Mouse (Mus musculus) limb, embryonic 12.5 days (tissue): Measurements from ENCODE around the gene Nrip2. TPM values are rescaled to one million over a fixed set of nuclear protein-coding genes. Genes with fewer than 3 reads are reported as not detected.

ENCODE experiments used
- ATAC-seq: fragments of 200-750 bp; cut with Nextera tagmentation; 2 replicates; pipeline ENCODE4 v1.8.0; 2017; ENCODE audit warnings: low read depth, moderate TSS enrichment; ENCODE audit not compliant: insufficient number of reproducible peaks, insufficient read depth, low FRiP score, low TSS enrichment
- H3K27ac ChIP-seq: fragments of 300-500 bp; sonication (generic); 2 replicates; pipeline ENCODE4 v1.5.1; 2016; ENCODE audit warnings: mild to moderate bottlenecking, moderate library complexity
- H3K27me3 ChIP-seq: fragments of 300-500 bp; sonication (generic); 2 replicates; pipeline ENCODE4 v1.6.1; 2016; ENCODE audit warnings: mild to moderate bottlenecking, moderate library complexity
- H3K36me3 ChIP-seq: fragments of 300-500 bp; sonication (generic); 2 replicates; pipeline ENCODE4 v1.6.1; 2016; ENCODE audit warnings: mild to moderate bottlenecking, moderate library complexity
- H3K4me1 ChIP-seq: fragments of 300-500 bp; sonication (generic); replicated peaks from 2 replicates; pipeline ENCODE4 v1.6.1; 2016
- H3K4me2 ChIP-seq: fragments of 300-500 bp; sonication (generic); 2 replicates; pipeline ENCODE4 v1.6.1; 2016; ENCODE audit warnings: mild to moderate bottlenecking, moderate library complexity
- H3K4me3 ChIP-seq: fragments of 300-500 bp; sonication (generic); replicated peaks from 2 replicates; pipeline ENCODE4 v1.5.1; 2016; ENCODE audit warnings: mild to moderate bottlenecking
- H3K9ac ChIP-seq: fragments of 300-500 bp; sonication (generic); replicated peaks from 2 replicates; pipeline ENCODE4 v1.6.1; 2016; ENCODE audit warnings: mild to moderate bottlenecking, moderate library complexity
- H3K9me3 ChIP-seq: fragments of 300-500 bp; sonication (generic); 2 replicates; pipeline ENCODE4 v1.6.1; 2016; ENCODE audit warnings: mild to moderate bottlenecking, moderate library complexity
- WGBS: fragments of 180-500 bp; shearing (Covaris S2); methylation state at CpG from one replicate; pipeline ENCODE4 v1.1.7; 2016; 5-methylcytosine and 5-hydroxymethylcytosine counted together
- polyA plus RNA-seq: library from polyadenylated mRNA; unstranded; fragments of >200 nt; fragmentation: Nextera tagmentation; extraction: Ambion mirVana; gene quantifications from 2 replicates; pipeline ENCODE4 v1.2.1, GENCODE M21; 2016

The Nrip2 gene
- polyA plus RNA-seq, 1 experiment from 2014 or later, result 3.5 TPM

DNA sequence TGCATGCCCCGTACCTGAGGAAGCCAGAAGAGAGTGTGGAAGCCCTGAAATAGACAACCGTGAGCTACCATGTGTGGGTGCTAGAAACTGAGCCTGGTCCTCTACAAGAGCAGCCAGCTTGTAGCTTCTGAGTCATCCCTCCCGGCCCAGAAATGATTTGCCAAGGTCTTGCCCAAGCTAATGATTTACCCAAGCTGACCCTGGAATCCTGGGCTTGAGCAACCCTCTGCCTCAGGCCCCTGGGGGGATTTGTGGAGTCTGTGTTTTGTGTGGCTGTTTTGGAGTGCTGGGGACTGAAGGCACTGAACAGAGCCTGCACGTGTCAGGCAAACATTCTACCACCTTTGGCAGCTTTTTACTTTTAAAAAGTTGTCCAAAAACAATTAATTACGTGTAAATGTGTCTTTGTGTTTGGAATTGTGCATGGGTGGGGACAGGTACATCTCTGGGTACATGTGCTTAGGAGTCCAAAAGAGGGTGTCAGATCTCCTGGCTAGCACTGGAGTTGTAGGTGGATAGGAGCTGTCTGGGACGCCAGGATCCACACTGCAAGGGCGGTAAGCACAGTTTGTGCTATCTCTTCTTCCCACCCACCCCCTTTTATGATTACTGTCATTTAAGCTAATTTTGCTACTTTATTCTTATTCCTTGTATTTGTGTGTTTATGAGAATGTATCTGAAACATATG lies 1.4 kb upstream of the Nrip2 start:
- Histone ChIP-seq H3K4me2 (no peak overlapping the region), H3K36me3 (no peaks in the 10 kb centered on the region), H3K9me3 (no peaks in the 10 kb centered on the region), H3K9ac (no peak overlapping the region), H3K27ac (no peak overlapping the region), H3K4me1 (peaks cover 10% of the 10 kb centered on the region; the same call in 1 of the 2 replicates), H3K4me3 (no peak overlapping the region), H3K27me3 (no peaks in the 10 kb centered on the region)
- 80% methylated on average over 7 of the region's 7 CpGs for WGBS
- no peak for ATAC-seq

DNA sequence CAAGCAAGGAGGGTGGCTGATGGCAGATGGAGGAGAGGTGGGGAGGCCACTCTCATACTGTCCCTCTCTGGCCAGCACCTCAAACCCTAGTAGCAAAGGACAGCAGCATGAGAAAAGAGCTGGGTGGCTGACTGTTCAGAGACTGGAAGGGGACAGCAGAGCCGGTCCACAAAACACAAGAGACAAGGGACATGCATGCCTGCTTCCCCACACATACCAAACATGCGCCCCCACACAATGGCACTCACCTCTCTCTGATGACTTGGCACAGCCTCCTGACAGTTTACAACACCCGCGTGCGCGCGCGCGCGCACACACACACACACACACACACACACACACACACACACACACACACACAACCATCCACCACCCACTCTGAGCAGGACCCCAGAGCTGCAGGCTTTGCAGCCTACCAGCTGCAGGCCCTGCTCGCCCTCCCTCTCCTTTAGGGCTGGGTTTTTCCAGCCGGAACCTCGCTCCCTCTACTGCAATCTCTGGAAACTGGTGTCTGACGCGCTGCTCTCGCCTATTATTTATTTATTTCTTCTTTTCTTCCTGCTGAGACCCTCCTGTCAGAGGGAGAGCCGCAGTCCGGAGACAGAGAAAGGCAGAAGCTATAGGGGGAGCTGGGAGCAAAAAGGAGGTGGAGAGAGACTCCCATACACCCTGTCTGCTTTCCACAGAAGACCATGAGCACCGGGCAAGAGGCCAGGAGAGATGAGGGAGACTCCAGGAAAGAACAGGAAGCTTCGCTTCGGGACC lies 507 bp downstream of the Nrip2 start:
- peak overlapping the region; percentile 48; the same call in 1 of the 2 replicates for H3K9ac ChIP-seq
- peak overlapping the region; percentile 57 for H3K27ac ChIP-seq
- ATAC-seq, result peak; percentile 68; the same call in 1 of the 2 replicates
- peaks cover under 1% of the 10 kb centered on the region; the same call in 1 of the 2 replicates for H3K36me3 ChIP-seq
- H3K9me3 ChIP-seq, result no peaks in the 10 kb centered on the region
- peaks cover 10% of the 10 kb centered on the region; the same call in 1 of the 2 replicates for H3K4me1 ChIP-seq
- H3K27me3 ChIP-seq, result no peaks in the 10 kb centered on the region
- peak overlapping the region; percentile 22; the same call in 1 of the 2 replicates for H3K4me3 ChIP-seq
- 48% methylated on average over 21 of the region's 21 CpGs for WGBS
- H3K4me2 ChIP-seq, result peak overlapping the region; percentile 43

DNA sequence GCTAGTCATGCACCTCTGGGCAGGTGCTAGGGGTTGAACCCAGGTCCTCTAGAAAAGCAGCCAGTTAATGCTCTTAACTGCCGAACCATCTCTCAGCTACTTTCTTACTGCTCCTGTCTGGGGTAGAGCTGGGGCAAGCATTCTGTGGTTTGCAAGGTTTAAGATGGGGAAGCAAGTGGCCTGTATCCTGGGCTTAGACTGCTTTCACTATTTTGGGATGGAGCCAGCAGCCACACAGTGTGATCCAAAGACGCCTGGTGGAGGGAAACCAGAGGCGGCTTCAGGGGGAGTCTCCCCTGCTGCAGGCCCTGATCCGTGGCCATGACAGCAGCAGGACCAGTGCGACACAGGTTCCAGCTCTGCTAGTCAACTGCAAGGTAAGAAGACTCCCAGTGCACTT lies 5.6 kb downstream of the Nrip2 start:
- no peak overlapping the region for H3K27ac ChIP-seq
- peaks cover 7% of the 10 kb centered on the region; the same call in 1 of the 2 replicates for H3K4me1 ChIP-seq
- H3K36me3 ChIP-seq, result peaks cover 46% of the 10 kb centered on the region
- H3K4me2 ChIP-seq, result no peak overlapping the region
- no peak for ATAC-seq
- no peak overlapping the region for H3K4me3 ChIP-seq
- no peak overlapping the region for H3K9ac ChIP-seq
- 59% methylated on average over 5 of the region's 5 CpGs for WGBS
- no peaks in the 10 kb centered on the region for H3K27me3 ChIP-seq
- H3K9me3 ChIP-seq, result no peaks in the 10 kb centered on the region

DNA sequence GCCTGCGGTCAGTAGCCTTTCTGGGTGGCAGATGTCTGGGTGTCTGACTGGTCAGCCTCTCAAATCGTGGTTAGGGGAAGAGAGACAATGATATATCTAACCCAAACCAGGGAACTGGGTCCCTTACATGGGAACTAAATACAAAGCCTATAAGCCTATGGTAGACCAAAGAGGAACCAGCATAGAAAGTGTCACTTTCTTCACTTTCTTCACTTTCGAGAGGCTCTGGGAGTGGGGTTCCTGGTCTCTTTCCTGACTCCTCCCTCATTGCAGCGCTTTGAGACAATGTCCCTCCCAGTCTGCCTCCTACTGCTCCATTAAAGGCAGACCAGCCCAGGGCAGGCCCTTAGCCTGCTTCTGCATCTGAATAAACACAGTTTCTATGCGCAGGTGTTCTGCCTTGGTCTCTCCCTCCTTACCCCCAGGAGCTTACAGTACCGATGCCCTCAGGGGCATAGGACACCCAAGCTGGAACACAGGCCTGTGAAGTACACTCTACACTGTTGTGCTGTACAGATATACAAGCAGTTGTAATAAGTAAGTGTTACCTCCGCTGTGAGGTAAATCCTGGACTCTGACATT lies 9.5 kb downstream of the Nrip2 start:
- H3K27ac ChIP-seq, result no peak overlapping the region
- H3K4me3 ChIP-seq, result no peak overlapping the region
- 88% methylated on average over 7 of the region's 7 CpGs for WGBS
- H3K4me1 ChIP-seq, result no peaks in the 10 kb centered on the region
- H3K27me3 ChIP-seq, result no peaks in the 10 kb centered on the region
- H3K9me3 ChIP-seq, result no peaks in the 10 kb centered on the region
- H3K9ac ChIP-seq, result no peak overlapping the region
- H3K36me3 ChIP-seq, result peaks cover 84% of the 10 kb centered on the region
- ATAC-seq, result no peak
- H3K4me2 ChIP-seq, result no peak overlapping the region

DNA sequence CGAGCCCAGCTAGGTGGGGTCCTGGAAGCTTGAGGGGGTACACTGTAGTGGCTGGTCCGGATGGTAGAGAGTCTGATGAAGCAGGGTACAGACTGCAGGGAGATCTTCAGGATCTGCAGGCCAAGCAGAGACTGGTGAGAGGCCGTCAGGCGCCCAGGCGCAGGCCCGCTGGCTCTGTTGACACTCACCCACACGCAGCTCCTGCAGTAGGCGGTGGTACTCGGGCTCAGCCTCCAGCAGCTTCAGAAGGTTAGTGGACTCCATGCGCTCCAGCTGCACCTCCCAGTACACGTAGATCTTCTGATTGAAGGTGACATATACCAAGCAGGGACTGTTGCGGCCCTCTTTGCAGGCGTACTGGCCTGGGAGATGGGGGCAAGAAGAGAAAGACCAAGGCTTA lies 11.2 kb downstream of the Nrip2 start:
- WGBS, result 97% methylated on average over 13 of the region's 13 CpGs
- Histone ChIP-seq H3K36me3 (peaks cover 90% of the 10 kb centered on the region), H3K9ac (no peak overlapping the region)

DNA sequence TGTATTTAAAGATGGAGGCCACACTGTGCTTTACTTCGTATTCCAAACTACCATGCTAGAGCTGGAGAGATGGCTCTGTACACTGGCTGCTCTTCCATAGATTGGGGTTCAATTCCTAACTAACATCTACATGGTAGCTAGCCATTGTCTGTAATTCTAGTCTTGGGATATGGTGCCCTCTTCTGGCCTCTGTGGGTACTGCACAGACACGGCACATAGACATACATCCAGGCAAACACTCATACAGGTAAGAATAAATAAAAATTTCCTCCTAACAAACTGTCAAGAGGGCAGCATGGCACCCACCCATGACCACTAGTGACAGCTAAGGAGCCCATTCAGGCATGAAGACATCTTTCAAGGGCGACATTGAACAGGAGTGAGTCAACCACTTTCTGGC lies 12.0 kb downstream of the Nrip2 start:
- H3K36me3 ChIP-seq, result peaks cover 91% of the 10 kb centered on the region
- no peak overlapping the region for H3K27ac ChIP-seq
- H3K9me3 ChIP-seq, result no peaks in the 10 kb centered on the region
- H3K27me3 ChIP-seq, result no peaks in the 10 kb centered on the region
- no peaks in the 10 kb centered on the region for H3K4me1 ChIP-seq
- no peak overlapping the region for H3K4me2 ChIP-seq
- no peak overlapping the region for H3K4me3 ChIP-seq
- H3K9ac ChIP-seq, result no peak overlapping the region
- no peak for ATAC-seq
- WGBS, result 20% methylated on average over 3 of the region's 3 CpGs

More for the DNA sequence above, 11.2 kb downstream of the Nrip2 start:
- H3K9me3 ChIP-seq, result no peaks in the 10 kb centered on the region
- H3K27me3 ChIP-seq, result no peaks in the 10 kb centered on the region
- no peak overlapping the region for H3K4me3 ChIP-seq
- no peaks in the 10 kb centered on the region for H3K4me1 ChIP-seq
- H3K4me2 ChIP-seq, result no peak overlapping the region
- no peak overlapping the region for H3K27ac ChIP-seq
- 0 out of 2 replicates have a peak, but pooled peaks have one; percentile 7 for ATAC-seq

DNA sequence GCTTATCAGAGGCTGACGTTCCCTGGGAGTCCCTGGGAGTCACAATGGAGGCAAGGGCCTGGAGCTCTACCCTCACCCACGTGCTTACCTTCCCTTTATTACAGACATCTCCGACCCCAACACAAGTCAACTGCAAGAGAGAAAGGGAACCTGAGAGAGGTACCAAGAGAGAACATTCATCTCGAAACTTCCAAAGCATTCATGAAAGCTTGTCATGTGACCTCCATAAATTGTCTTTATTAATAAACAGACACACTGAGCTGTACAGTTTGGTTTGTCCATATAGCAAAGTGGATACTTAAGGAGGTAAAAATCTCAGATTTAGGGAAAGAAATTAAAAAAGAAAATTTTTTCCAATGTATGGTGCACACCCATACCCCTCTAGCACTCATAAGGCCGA lies 17.1 kb downstream of the Nrip2 start:
- Histone ChIP-seq H3K4me3 (no peak overlapping the region), H3K9ac (no peak overlapping the region), H3K27me3 (no peaks in the 10 kb centered on the region), H3K4me1 (no peaks in the 10 kb centered on the region; the same call in 1 of the 2 replicates), H3K36me3 (peaks cover 56% of the 10 kb centered on the region), H3K9me3 (no peaks in the 10 kb centered on the region), H3K4me2 (no peak overlapping the region), H3K27ac (no peak overlapping the region)
- ATAC-seq, result no peak
- WGBS, result 89% methylated on average over 5 of the region's 5 CpGs

DNA sequence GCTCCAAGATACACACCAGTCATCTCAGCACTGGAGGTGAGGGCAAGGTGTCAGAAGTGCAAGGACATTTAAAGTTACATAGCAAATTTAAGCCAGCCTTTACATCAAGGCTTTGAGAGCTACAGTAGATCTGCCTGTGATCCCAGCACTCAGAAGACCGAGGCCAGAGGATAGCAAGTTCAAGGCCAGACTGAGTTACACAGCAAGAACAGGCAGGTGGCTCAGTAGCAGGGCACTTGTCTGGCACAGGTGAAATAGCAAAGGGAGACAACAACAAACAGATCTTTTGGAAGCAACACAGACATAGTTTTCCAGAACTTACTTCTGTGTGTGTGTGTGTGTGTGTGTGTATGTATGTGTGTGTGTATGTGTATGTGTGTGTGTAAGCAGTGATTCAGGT lies 19.0 kb downstream of the Nrip2 start:
- H3K36me3 ChIP-seq, result peaks cover 36% of the 10 kb centered on the region
- H3K4me3 ChIP-seq, result no peak overlapping the region
- ATAC-seq, result no peak
- no peaks in the 10 kb centered on the region; the same call in 1 of the 2 replicates for H3K4me1 ChIP-seq
- WGBS, result 85% methylated on average over 1 of the region's 1 CpGs
- no peak overlapping the region for H3K27ac ChIP-seq
- no peaks in the 10 kb centered on the region for H3K9me3 ChIP-seq
- H3K4me2 ChIP-seq, result no peak overlapping the region
- no peaks in the 10 kb centered on the region for H3K27me3 ChIP-seq
- no peak overlapping the region for H3K9ac ChIP-seq

DNA sequence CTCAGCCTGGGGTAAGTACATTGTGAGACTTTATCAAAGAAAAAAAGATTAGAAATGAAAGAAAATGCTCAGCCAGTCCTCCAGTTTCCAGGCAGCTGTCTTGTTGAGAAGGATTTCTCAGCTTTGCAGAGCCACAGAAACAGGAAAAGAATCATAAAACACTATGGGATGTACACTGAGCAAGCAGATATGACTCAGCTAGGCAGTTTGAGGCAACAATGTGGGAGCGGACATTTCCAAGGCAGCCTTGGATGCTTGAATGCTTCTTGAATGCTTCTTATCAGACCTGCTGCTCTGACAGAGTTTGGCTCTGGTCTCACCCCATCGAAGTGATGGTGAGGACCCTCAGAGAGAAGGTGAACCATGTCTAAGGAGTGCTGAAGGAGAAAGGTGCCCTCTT lies 21.9 kb downstream of the Nrip2 start:
- no peak overlapping the region for H3K27ac ChIP-seq
- 87% methylated on average over 2 of the region's 2 CpGs for WGBS
- H3K4me2 ChIP-seq, result no peak overlapping the region
- no peak overlapping the region for H3K9ac ChIP-seq
- peaks cover 16% of the 10 kb centered on the region; the same call in 1 of the 2 replicates for H3K36me3 ChIP-seq
- ATAC-seq, result no peak
- no peak overlapping the region for H3K4me3 ChIP-seq
- no peaks in the 10 kb centered on the region for H3K9me3 ChIP-seq
- H3K27me3 ChIP-seq, result no peaks in the 10 kb centered on the region
- H3K4me1 ChIP-seq, result peaks cover 4% of the 10 kb centered on the region

DNA sequence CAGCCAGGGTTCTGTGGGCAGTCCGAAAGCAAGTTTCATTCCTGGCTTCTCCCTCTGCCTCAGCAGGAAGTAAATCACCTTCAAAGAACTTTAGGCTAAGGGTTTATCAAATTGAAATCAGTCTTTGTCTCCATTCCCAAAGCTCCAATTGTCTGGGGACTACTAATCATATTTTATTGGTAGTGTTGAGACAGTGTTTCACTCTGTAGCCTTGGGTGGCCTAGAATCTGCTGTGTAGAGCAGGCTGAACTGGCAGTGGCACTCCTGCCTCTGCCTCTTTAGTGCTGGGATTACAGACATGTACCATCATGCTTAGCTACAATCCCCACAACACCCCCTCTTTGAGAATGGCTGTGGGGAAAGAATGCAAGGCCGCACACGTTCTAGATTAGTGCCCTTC lies 22.4 kb downstream of the Nrip2 start:
- no peak overlapping the region for H3K27ac ChIP-seq

More for the DNA sequence above, 22.4 kb downstream of the Nrip2 start:
- peaks cover 15% of the 10 kb centered on the region; the same call in 1 of the 2 replicates for H3K36me3 ChIP-seq
- H3K9ac ChIP-seq, result no peak overlapping the region
- no peaks in the 10 kb centered on the region for H3K27me3 ChIP-seq
- no peak for ATAC-seq
- no peaks in the 10 kb centered on the region for H3K9me3 ChIP-seq
- no peak overlapping the region for H3K4me3 ChIP-seq
- WGBS, result 88% methylated on average over 3 of the region's 3 CpGs
- H3K4me1 ChIP-seq, result peaks cover 4% of the 10 kb centered on the region
- no peak overlapping the region for H3K4me2 ChIP-seq
